8 mouse cellular contexts compared by ENCODE assay signal in the genomic region with DNA sequence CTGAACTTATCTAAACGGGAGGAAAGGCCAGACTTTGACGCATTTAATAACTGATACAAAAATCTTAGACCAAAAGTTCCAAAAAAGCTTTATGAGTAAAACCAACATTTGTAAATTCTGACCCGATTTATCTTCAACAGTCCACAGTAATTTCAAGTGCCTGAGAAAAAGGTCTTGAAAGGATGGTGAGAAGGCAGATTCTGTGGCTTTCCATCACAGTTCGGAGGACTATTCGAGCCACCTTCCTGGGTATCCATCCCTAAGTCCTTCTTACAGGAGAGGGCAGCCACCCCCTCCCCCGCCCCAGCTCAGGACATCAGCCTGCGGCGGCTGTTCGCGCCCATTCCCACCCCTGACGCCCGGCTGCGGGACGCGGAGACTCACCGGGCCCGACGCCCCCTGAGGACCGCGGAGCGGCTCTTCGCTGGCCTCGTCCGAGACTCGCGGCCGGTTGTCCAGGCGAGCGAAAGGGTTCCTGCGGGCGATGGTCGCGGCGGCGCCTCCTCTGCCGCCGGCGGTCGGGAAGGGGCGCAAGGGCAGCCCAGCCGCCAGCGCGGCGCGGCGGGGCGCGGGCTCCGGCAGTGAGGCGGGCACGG. TPM values are rescaled to one million over a fixed set of nuclear protein-coding genes. Genes with fewer than 3 reads are reported as not detected.
DNase-seq lines count a peak whose midpoint lies in the region; ATAC-seq and TF ChIP-seq lines count a peak whose summit lies in the region.

No protein-coding gene starts in this region.

- WGBS in heart, postnatal 0 days, result 1% methylated on average over 46 of the region's 51 CpGs

- H3K4me2 ChIP-seq in heart, postnatal 0 days (ENCODE audit: low read depth, low read length), result peak overlapping the region; percentile 99

- no peaks in the 10 kb centered on the region for H3K27me3 ChIP-seq in heart, postnatal 0 days (ENCODE audit: control insufficient read depth, insufficient read depth, low read length)

- H3K9ac ChIP-seq in ES-E14 (ENCODE audit: insufficient read depth, low read depth, low read length, poor library complexity, severe bottlenecking), result peak overlapping the region; percentile 98
- peak overlapping the region; percentile 84 for H3K9ac ChIP-seq in heart, postnatal 0 days (replicated peaks; ENCODE audit: low read depth, low read length)

- TF ChIP-seq CTCF in heart, postnatal 0 days (IDR thresholded peaks at IDR 0.05; ENCODE audit: low read depth), result no peak

- peak overlapping the region; percentile 93 to 98 for H3K4me3 ChIP-seq in ES-E14 (ENCODE audit: insufficient read depth in 1 of 2, low read depth in 1 of 2, low read length in 2 of 2, poor library complexity in 1 of 2, severe bottlenecking in 1 of 2)
- peak overlapping the region; percentile 93 for H3K4me3 ChIP-seq in heart, postnatal 0 days (ENCODE audit: low read depth, low read length)

- peak overlapping the region; percentile 29; the same call in 1 of the 2 replicates for H3K27ac ChIP-seq in ES-E14 (ENCODE audit: insufficient read depth, low read depth, low read length, poor library complexity, severe bottlenecking)
- peak overlapping the region; percentile 78 for H3K27ac ChIP-seq in heart, postnatal 0 days (ENCODE audit: low read depth)

- in situ Hi-C loops in ES-E14 (cut with MboI; ENCODE audit: low sequenced_read_pairs in 2 of 2, unreplicated experiment in 2 of 2), result no loop called here

- peak; percentile 32 for ATAC-seq in frontal cortex, adult (ENCODE audit: low TSS enrichment)
- ATAC-seq in heart, postnatal 0 days (ENCODE audit: insufficient read depth, low read depth), result peak; percentile 21; the same call in 1 of the 2 replicates
- ATAC-seq in megakaryocyte, adult 5-6 weeks (ENCODE audit: poor library complexity, severe bottlenecking), result 0 out of 2 replicates have a peak, but pooled peaks have one; percentile 1

- no peak for DNase-seq in frontal cortex, postnatal 25 days (ENCODE audit: low spot score in 2 of 2)
- no peak for DNase-seq in ES-E14 (ENCODE audit: low read depth, low spot score)
- peak; percentile 9 for DNase-seq in heart, postnatal 0 days (ENCODE audit: low spot score)
- no peak for DNase-seq in adrenal gland, postnatal 25 days
- DNase-seq in urinary bladder, postnatal 14 days (ENCODE audit: low spot score), result no peak
- DNase-seq in adrenal gland, adult 2 months, result no peak

- H3K36me3 ChIP-seq in ES-E14 (ENCODE audit: control insufficient read depth, insufficient read depth, low read length, poor library complexity, severe bottlenecking), result peaks cover 17% of the 10 kb centered on the region
- peaks cover 22% of the 10 kb centered on the region for H3K36me3 ChIP-seq in heart, postnatal 0 days (replicated peaks; ENCODE audit: control insufficient read depth, insufficient read depth, low read length)

- H3K4me1 ChIP-seq in ES-E14 (ENCODE audit: control insufficient read depth in 2 of 2, insufficient read depth in 2 of 2, low read length in 2 of 2, poor library complexity in 1 of 2), result 0 out of 4 replicates have a peak, but pooled peaks cover 0 to 2% of the 10 kb centered on the region in 2 experiments
- H3K4me1 ChIP-seq in heart, postnatal 0 days (ENCODE audit: control insufficient read depth, insufficient read depth), result peaks cover 9% of the 10 kb centered on the region; the same call in 1 of the 2 replicates

- no peak for TF ChIP-seq EP300 in heart, postnatal 0 days (IDR thresholded peaks at IDR 0.05; ENCODE audit: low read depth)

- no peaks in the 10 kb centered on the region for H3K9me3 ChIP-seq in ES-E14 (ENCODE audit: control insufficient read depth, insufficient read depth, low read depth, low read length)
- H3K9me3 ChIP-seq in heart, postnatal 0 days (replicated peaks; ENCODE audit: control insufficient read depth, low read length), result no peaks in the 10 kb centered on the region

TF ChIP-seq in ES-E14, 5 proteins besides CTCF, POLR2A, EP300 and RAD21:
- TF ChIP-seq ZNF384 (IDR thresholded peaks at IDR 0.05; ENCODE audit: low read depth, low read length), result no peak
- TF ChIP-seq CHD2 (IDR thresholded peaks at IDR 0.05; ENCODE audit: low read depth, low read length), result no peak
- no peak for TF ChIP-seq ZC3H11A (IDR thresholded peaks at IDR 0.05; ENCODE audit: borderline replicate concordance, low read depth, low read length)
- no peak for TF ChIP-seq HCFC1 (IDR thresholded peaks at IDR 0.05; ENCODE audit: borderline replicate concordance, insufficient read depth, low read length)
- no peak for TF ChIP-seq MAFK (IDR thresholded peaks at IDR 0.05; ENCODE audit: insufficient read depth, low read depth, low read length)

RNA-seq across cellular contexts. Expression of a gene that starts 0.4 kb away (rescaled TPM):
- 35.6 and 38.8 TPM in 2 replicates for total RNA-seq in ES-E14 (2012; rRNA removed)
- total RNA-seq in heart, postnatal 0 days (2014; rRNA removed; ENCODE audit: low replicate concordance), result 4.9 and 6.0 TPM in 2 replicates
- polyA plus RNA-seq in heart, postnatal 0 days (2015; fragmentation: Nextera tagmentation; extraction: Ambion mirVana), result 4.7 and 5.0 TPM in 2 replicates
- 17.8 and 32.6 TPM in 2 replicates for total RNA-seq in megakaryocyte, adult 5-6 weeks (2015)
- 23.5 and 50.1 TPM in 2 replicates for total RNA-seq in megakaryocyte, adult 5-6 weeks (2017)
- 8.7 and 16.7 TPM in 2 replicates for total RNA-seq in adrenal gland, postnatal 25 days (2021)
- total RNA-seq in adrenal gland, adult 2 months (2021), result 1 to 10 TPM; 4.6 to 5.3 TPM
- polyA plus RNA-seq in adrenal gland, adult 2 months (2012; rRNA removed), result 5.6 and 7.7 TPM in 2 replicates

RNA-seq across cellular contexts. Expression of a gene that starts 40.7 kb away (rescaled TPM):
- 19.0 and 29.7 TPM in 2 replicates for total RNA-seq in ES-E14 (2012; rRNA removed)
- 6.6 and 17.5 TPM in 2 replicates for total RNA-seq in heart, postnatal 0 days (2014; rRNA removed; ENCODE audit: low replicate concordance)
- 51.8 and 58.4 TPM in 2 replicates for polyA plus RNA-seq in heart, postnatal 0 days (2015; fragmentation: Nextera tagmentation; extraction: Ambion mirVana)
- total RNA-seq in megakaryocyte, adult 5-6 weeks (2015), result 61.0 and 73.7 TPM in 2 replicates
- total RNA-seq in megakaryocyte, adult 5-6 weeks (2017), result 66.0 and 69.4 TPM in 2 replicates
- total RNA-seq in adrenal gland, postnatal 25 days (2021), result 62.8 and 71.7 TPM in 2 replicates
- 10 to 100 TPM; 36.2 to 54.9 TPM for total RNA-seq in adrenal gland, adult 2 months (2021)
- polyA plus RNA-seq in adrenal gland, adult 2 months (2012; rRNA removed), result 12.2 and 12.6 TPM in 2 replicates

RNA-seq across cellular contexts. Expression of a gene that starts 40.8 kb away (rescaled TPM):
- total RNA-seq in ES-E14 (2012; rRNA removed), result 172 and 181 TPM in 2 replicates
- total RNA-seq in heart, postnatal 0 days (2014; rRNA removed; ENCODE audit: low replicate concordance), result 210 and 243 TPM in 2 replicates
- polyA plus RNA-seq in heart, postnatal 0 days (2015; fragmentation: Nextera tagmentation; extraction: Ambion mirVana), result 65.6 and 69.1 TPM in 2 replicates
- total RNA-seq in megakaryocyte, adult 5-6 weeks (2015), result 271 and 279 TPM in 2 replicates
- total RNA-seq in megakaryocyte, adult 5-6 weeks (2017), result 160 and 200 TPM in 2 replicates
- total RNA-seq in adrenal gland, postnatal 25 days (2021), result 297 and 334 TPM in 2 replicates
- total RNA-seq in adrenal gland, adult 2 months (2021), result 100 to 1,000 TPM; 190 to 239 TPM
- 104 and 109 TPM in 2 replicates for polyA plus RNA-seq in adrenal gland, adult 2 months (2012; rRNA removed)

RNA-seq across cellular contexts. Expression of a gene that starts 41.0 kb away (rescaled TPM):
- total RNA-seq in ES-E14 (2012; rRNA removed), result 28.6 and 35.8 TPM in 2 replicates
- total RNA-seq in heart, postnatal 0 days (2014; rRNA removed; ENCODE audit: low replicate concordance), result 25.9 and 64.7 TPM in 2 replicates
- 11.1 and 11.9 TPM in 2 replicates for polyA plus RNA-seq in heart, postnatal 0 days (2015; fragmentation: Nextera tagmentation; extraction: Ambion mirVana)
- total RNA-seq in megakaryocyte, adult 5-6 weeks (2015), result 12.0 and 15.6 TPM in 2 replicates
- 12.5 and 24.2 TPM in 2 replicates for total RNA-seq in megakaryocyte, adult 5-6 weeks (2017)
- total RNA-seq in adrenal gland, postnatal 25 days (2021), result 39.3 and 50.3 TPM in 2 replicates
- 10 to 100 TPM; 39.5 to 49.2 TPM for total RNA-seq in adrenal gland, adult 2 months (2021)
- 33.1 and 37.0 TPM in 2 replicates for polyA plus RNA-seq in adrenal gland, adult 2 months (2012; rRNA removed)

RNA-seq across cellular contexts. Expression of a gene that starts 41.4 kb away (rescaled TPM):
- total RNA-seq in ES-E14 (2012; rRNA removed), result 399 and 435 TPM in 2 replicates
- 37.9 and 45.9 TPM in 2 replicates for total RNA-seq in heart, postnatal 0 days (2014; rRNA removed; ENCODE audit: low replicate concordance)
- polyA plus RNA-seq in heart, postnatal 0 days (2015; fragmentation: Nextera tagmentation; extraction: Ambion mirVana), result 42.2 and 43.9 TPM in 2 replicates
- total RNA-seq in megakaryocyte, adult 5-6 weeks (2015), result 59.0 and 62.7 TPM in 2 replicates
- 98.1 and 115 TPM in 2 replicates for total RNA-seq in megakaryocyte, adult 5-6 weeks (2017)
- total RNA-seq in adrenal gland, postnatal 25 days (2021), result 90.8 and 124 TPM in 2 replicates
- total RNA-seq in adrenal gland, adult 2 months (2021), result 100 to 1,000 TPM; 112 to 114 TPM
- polyA plus RNA-seq in adrenal gland, adult 2 months (2012; rRNA removed), result 15.8 and 22.5 TPM in 2 replicates
